Mouse (Mus musculus): ENCODE results near the gene Rpl22l1. TPM values are rescaled to one million over a fixed set of nuclear protein-coding genes. Genes with fewer than 3 reads are reported as not detected.
"Not testable (repeated sequence)": the region's sequence is repeated elsewhere in the genome, so short reads cannot be mapped to it uniquely, and the experiment has no call there.

Rpl22l1 gene
- 297 and 351 TPM in 2 replicates for polyA plus RNA-seq (2016; fragmentation: Nextera tagmentation; extraction: Ambion mirVana)

DNA sequence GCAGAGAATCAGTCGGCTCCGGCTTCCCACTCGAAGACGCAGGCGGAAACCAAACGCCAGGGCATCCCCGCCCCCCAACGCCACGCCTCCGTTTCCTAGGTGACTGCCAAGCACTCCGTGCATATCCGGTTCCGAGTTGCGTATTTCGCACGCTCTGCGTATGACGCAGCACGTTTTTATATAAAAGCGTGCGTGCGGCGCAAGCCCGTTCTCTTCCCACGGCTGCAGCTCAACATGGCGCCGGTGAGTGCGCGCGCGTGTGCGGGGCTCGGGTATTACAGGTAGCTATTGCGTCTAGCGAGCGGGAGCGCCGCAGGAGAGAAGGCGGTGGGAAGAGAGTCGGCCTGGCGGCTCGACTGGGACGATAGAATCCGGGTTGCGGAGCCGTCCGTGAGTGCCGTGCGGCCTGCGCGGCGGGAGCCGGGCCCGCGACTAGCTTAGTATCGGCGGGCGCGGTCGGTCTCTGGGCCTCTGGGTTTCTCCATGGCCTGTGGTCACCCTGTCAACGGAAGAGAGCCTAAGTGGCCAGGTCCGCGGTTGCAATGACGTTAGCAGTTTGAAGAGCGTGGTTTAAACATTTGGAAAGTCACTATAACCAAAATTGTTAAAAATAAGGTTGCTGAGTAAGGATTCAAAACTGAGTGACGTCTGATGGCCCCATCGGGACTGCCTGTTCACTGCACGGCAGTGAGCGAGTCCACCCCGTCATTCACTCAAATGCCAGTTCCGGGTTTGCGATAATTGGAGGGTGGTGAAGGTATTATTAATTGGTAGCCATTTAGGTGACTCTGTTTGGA lies at the start of gene Rpl22l1:
Gene Rpl22l1 (plus strand): TSS at position 136 of the 797 bp plus-strand sequence.
- DNase-seq (ENCODE audit: low spot score), result peak; percentile 99
- Histone ChIP-seq H3K4me1 (peaks cover 4% of the 10 kb centered on the region; the same call in 1 of the 2 replicates), H3K27me3 (ENCODE audit: low read depth, poor library complexity, severe bottlenecking) (no peaks in the 10 kb centered on the region), H3K9me3 (replicated peaks) (no peaks in the 10 kb centered on the region), H3K36me3 (peaks cover 26% of the 10 kb centered on the region), H3K4me3 (peak within 1 kb of the TSS; percentile 91), H3K27ac (peak within 1 kb of the TSS; percentile 94)
- under 1% methylated on average over 72 of the region's 72 CpGs for WGBS

DNA sequence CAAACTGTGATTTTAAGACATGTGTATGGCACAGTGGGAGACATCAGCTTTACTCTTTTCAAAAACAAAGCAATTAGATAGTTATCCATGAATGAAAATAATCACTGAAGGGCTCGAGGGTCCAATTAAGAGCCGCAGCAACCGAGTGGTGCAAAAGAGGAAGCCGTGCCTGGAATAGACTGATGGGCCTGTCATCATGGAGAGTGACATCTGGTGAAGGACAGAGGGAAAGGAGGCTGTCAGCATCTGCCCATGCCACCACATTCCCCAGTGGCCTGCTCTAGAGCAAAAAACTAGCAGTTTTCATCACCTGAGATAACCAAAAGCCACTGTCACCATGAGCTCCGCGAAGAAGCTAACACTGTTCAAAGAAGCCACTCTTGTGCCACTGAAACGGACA lies 49.8 kb upstream of the Rpl22l1 start:
- DNase-seq (ENCODE audit: low spot score), result no peak
- no peaks in the 10 kb centered on the region for H3K27me3 ChIP-seq (ENCODE audit: low read depth, poor library complexity, severe bottlenecking)
- WGBS, result 85% methylated on average over 7 of the region's 7 CpGs

DNA sequence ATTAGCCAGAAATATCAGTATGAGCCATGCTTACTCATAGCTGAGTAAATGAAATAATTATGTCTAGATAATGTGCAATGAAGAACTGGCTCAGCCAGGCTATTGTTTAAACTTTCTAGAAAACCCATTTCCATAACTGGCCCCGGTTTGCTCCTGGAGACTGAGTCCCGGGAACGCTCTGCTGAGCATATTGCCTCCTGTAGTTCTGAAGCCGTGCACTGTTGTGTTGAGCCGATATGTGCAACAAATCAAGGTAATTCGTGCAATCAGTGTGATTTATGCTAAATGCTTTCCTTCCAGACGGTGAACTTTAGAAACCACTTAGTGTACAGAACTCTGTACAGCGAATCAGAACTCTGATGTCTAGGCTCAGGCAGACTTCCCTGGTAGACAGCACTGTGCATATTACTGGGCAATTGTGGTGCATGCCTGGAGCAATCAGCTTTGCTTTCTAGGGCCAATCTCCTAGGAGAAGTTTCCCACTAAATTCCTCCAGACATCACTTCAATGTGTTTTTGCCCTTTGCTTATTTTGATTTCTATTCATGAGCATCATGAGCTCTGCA lies 43.9 kb upstream of the Rpl22l1 start:
- Histone ChIP-seq H3K4me3 (no peak overlapping the region), H3K27me3 (ENCODE audit: low read depth, poor library complexity, severe bottlenecking) (no peaks in the 10 kb centered on the region), H3K27ac (no peak overlapping the region), H3K4me1 (no peaks in the 10 kb centered on the region; the same call in 1 of the 2 replicates), H3K36me3 (no peaks in the 10 kb centered on the region), H3K9me3 (replicated peaks) (no peaks in the 10 kb centered on the region)
- no peak for DNase-seq (ENCODE audit: low spot score)
- 66% methylated on average over 8 of the region's 8 CpGs for WGBS

More for the DNA sequence above, 49.8 kb upstream of the Rpl22l1 start:
- Histone ChIP-seq H3K9me3 (replicated peaks) (no peaks in the 10 kb centered on the region), H3K4me3 (no peak overlapping the region), H3K4me1 (no peaks in the 10 kb centered on the region), H3K36me3 (no peaks in the 10 kb centered on the region), H3K27ac (no peak overlapping the region)

DNA sequence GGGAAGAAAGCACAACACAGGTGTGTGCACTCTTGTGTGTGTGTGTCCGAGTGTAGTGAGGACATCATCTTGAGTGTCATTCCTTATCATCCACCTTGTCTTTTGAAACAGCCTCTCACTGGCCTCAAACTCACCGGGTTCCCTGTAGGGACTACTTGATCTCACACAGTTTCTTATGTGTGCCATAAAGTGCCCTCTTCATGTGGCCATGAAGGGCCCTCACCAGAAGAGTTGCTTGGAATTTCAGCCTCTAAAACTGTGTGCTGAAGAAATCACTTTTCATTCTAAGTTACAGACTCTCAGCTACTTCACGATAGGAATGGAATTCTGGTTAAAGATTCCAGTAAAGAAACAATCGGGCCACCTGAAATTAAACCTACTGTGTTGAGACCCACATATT lies 38.3 kb upstream of the Rpl22l1 start:
- WGBS, result 94% methylated on average over 4 of the region's 4 CpGs
- no peaks in the 10 kb centered on the region for H3K36me3 ChIP-seq
- no peak overlapping the region for H3K4me3 ChIP-seq
- H3K4me1 ChIP-seq, result 0 out of 2 replicates have a peak, but pooled peaks cover 4% of the 10 kb centered on the region
- H3K27ac ChIP-seq, result no peak overlapping the region
- no peak for DNase-seq (ENCODE audit: low spot score)
- H3K27me3 ChIP-seq (ENCODE audit: low read depth, poor library complexity, severe bottlenecking), result no peaks in the 10 kb centered on the region
- H3K9me3 ChIP-seq (replicated peaks), result no peaks in the 10 kb centered on the region

DNA sequence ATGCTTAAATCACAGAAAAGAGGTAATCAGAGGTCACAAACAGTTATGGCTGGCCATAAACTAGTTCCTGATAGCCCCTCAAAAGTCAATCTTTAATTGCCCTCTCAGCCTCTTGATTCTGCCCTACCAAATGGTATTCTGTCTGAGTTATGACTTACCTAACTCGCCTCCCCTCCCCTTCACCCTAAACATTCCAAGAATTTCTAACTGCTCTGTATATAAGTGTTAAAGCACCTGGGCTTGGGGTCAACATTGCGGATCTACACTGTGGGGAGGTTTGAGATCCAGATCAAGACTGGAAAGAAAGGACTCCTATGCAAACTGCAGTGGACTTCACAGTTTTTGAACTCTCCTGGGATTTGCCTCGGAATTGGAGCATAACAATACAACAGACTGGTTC lies 37.0 kb upstream of the Rpl22l1 start:
- Histone ChIP-seq H3K36me3 (no peaks in the 10 kb centered on the region), H3K4me1 (0 out of 2 replicates have a peak, but pooled peaks cover 4% of the 10 kb centered on the region), H3K9me3 (replicated peaks) (no peaks in the 10 kb centered on the region), H3K4me3 (no peak overlapping the region), H3K27ac (no peak overlapping the region), H3K27me3 (ENCODE audit: low read depth, poor library complexity, severe bottlenecking) (no peaks in the 10 kb centered on the region)
- no peak for DNase-seq (ENCODE audit: low spot score)
- 64% methylated on average over 3 of the region's 3 CpGs for WGBS

DNA sequence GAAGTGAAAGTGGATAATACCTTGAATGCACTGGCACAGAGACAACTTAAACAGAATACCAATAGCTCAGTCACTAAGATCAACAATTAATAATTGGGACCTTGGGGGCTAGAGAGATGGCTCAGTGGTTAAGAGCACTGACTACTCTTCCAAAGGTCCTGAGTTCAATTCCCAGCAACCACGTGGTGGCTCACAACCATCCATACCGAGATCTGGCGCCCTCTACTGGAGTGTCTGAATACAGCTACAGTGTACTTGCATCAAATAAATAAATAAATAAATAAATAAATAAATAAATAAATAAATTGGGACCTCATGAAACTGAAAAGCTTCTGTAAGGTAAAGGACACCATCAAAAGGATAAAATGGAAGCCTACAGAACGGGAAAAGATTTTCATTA lies 32.3 kb upstream of the Rpl22l1 start:
- H3K4me1 ChIP-seq; H3K27me3 ChIP-seq (ENCODE audit: low read depth, poor library complexity, severe bottlenecking); H3K27ac ChIP-seq; H3K9me3 ChIP-seq (replicated peaks); DNase-seq (ENCODE audit: low spot score); H3K4me3 ChIP-seq; H3K36me3 ChIP-seq: not testable (repeated sequence)
- WGBS, result 66% methylated on average over 4 of the region's 4 CpGs

- no peak overlapping the region for H3K4me3 ChIP-seq
- H3K4me1 ChIP-seq, result no peaks in the 10 kb centered on the region
- no peak overlapping the region for H3K27ac ChIP-seq
- DNase-seq (ENCODE audit: low spot score), result no peak
- H3K27me3 ChIP-seq (ENCODE audit: low read depth, poor library complexity, severe bottlenecking), result no peaks in the 10 kb centered on the region
- H3K36me3 ChIP-seq, result no peaks in the 10 kb centered on the region
- no peaks in the 10 kb centered on the region for H3K9me3 ChIP-seq (replicated peaks)
- WGBS, result 88% methylated on average over 7 of the region's 7 CpGs
Measured at GRCm38 (mm10) chr3:28775361-28775760, 29.9 kb upstream of the Rpl22l1 start.

GRCm38 (mm10) chr3:28775958-28776357 lies 29.3 kb upstream of the Rpl22l1 start:
- WGBS, result 79% methylated on average over 1 of the region's 1 CpGs
- no peaks in the 10 kb centered on the region for H3K36me3 ChIP-seq
- H3K27me3 ChIP-seq (ENCODE audit: low read depth, poor library complexity, severe bottlenecking), result no peaks in the 10 kb centered on the region
- DNase-seq (ENCODE audit: low spot score), result no peak
- no peak overlapping the region for H3K4me3 ChIP-seq
- H3K27ac ChIP-seq, result no peak overlapping the region
- peaks cover 5% of the 10 kb centered on the region for H3K4me1 ChIP-seq
- no peaks in the 10 kb centered on the region for H3K9me3 ChIP-seq (replicated peaks)

DNA sequence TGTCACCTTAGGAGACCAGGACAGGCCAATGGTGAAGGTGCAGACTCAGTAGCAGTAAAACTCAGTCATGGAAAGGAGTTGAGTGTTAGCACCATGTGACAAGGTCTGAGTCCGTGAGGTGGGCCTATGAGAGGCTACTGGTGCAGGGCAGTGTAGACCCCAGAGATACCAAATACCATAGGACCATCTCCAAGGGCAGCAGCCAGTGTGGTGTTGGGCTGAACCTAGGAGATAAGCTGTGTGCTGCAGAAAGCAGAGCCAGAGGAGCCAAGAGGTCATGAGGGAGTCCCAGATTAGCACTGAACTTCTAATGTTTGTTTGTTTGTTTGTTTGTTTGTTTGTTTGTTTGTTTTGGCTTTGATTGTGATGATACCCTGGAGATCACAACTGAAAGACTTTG lies 28.7 kb upstream of the Rpl22l1 start:
- no peaks in the 10 kb centered on the region for H3K36me3 ChIP-seq
- H3K27ac ChIP-seq, result no peak overlapping the region
- no peak for DNase-seq (ENCODE audit: low spot score)
- no peaks in the 10 kb centered on the region for H3K9me3 ChIP-seq (replicated peaks)
- H3K4me3 ChIP-seq, result no peak overlapping the region
- WGBS, result 91% methylated on average over 1 of the region's 1 CpGs
- H3K4me1 ChIP-seq, result peaks cover 6% of the 10 kb centered on the region
- H3K27me3 ChIP-seq (ENCODE audit: low read depth, poor library complexity, severe bottlenecking), result no peaks in the 10 kb centered on the region

DNA sequence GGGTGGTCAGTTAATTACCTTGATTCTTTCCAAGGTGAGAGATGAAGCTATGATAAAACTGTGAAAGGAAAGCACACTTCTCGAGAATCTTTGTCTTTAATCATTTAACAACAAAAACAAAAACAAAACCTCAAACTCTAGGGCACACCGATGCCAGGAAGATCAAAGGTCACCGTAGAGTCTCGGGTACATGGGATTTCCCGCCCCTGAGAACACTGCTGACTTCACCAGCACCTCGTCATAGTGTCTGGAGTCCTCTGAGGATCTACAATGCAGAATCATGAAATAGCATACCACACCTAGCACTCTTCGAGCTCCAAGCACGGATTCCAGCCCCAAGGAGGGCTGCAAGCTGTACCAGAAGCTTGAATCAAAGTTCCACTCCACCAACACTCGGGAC lies 24.7 kb upstream of the Rpl22l1 start:
- H3K27me3 ChIP-seq (ENCODE audit: low read depth, poor library complexity, severe bottlenecking), result no peaks in the 10 kb centered on the region; the same call in 1 of the 2 replicates
- H3K9me3 ChIP-seq (replicated peaks), result no peaks in the 10 kb centered on the region
- H3K27ac ChIP-seq, result peak overlapping the region; percentile 87
- H3K36me3 ChIP-seq, result no peaks in the 10 kb centered on the region
- H3K4me3 ChIP-seq, result peak overlapping the region; percentile 87
- peaks cover 11% of the 10 kb centered on the region for H3K4me1 ChIP-seq
- DNase-seq (ENCODE audit: low spot score), result no peak
- WGBS, result 75% methylated on average over 9 of the region's 9 CpGs

GRCm38 (mm10) chr3:28780994-28781393 lies 24.2 kb upstream of the Rpl22l1 start, which contains the start of gene Eif5a2:
Eif5a2 (plus strand) TSS chr3:28781276.
- no peaks in the 10 kb centered on the region; the same call in 1 of the 2 replicates for H3K27me3 ChIP-seq (ENCODE audit: low read depth, poor library complexity, severe bottlenecking)
- peak within 1 kb of the TSS; percentile 87 for H3K27ac ChIP-seq
- peak within 1 kb of the TSS; percentile 87 for H3K4me3 ChIP-seq
- no peaks in the 10 kb centered on the region for H3K36me3 ChIP-seq
- no peaks in the 10 kb centered on the region for H3K9me3 ChIP-seq (replicated peaks)
- peak; percentile 97 for DNase-seq (ENCODE audit: low spot score)
- WGBS, result 3% methylated on average over 43 of the region's 46 CpGs
- H3K4me1 ChIP-seq, result peaks cover 11% of the 10 kb centered on the region

DNA sequence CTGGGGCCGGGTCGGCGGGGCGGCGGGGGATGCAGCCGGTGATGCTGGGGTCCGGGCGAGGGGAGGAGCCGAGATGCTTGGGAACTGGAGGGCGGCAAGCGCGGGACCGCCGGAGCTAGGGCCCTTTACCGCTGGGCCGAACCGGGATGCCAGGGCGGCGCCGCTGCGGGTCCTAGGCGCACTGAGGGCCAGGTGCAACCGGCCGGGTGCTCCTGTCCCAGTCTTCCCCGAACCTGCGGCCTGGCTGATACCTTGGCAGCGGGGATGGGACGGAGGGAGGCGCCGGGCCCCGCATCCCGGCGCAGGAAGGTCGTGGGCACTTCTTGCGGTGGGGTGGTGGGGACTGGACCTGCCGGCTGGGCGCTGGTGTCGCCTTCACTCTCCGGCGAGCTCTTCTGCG lies 23.8 kb upstream of the Rpl22l1 start:
- H3K36me3 ChIP-seq, result no peaks in the 10 kb centered on the region
- no peaks in the 10 kb centered on the region for H3K9me3 ChIP-seq (replicated peaks)
- DNase-seq (ENCODE audit: low spot score), result no peak
- peak overlapping the region; percentile 87 for H3K27ac ChIP-seq
- under 1% methylated on average over 41 of the region's 41 CpGs for WGBS
- H3K4me1 ChIP-seq, result peaks cover 11% of the 10 kb centered on the region
- H3K27me3 ChIP-seq (ENCODE audit: low read depth, poor library complexity, severe bottlenecking), result no peaks in the 10 kb centered on the region; the same call in 1 of the 2 replicates
- peak overlapping the region; percentile 87 for H3K4me3 ChIP-seq

- 24% methylated on average over 14 of the region's 14 CpGs for WGBS
- DNase-seq (ENCODE audit: low spot score), result no peak
Measured at GRCm38 (mm10) chr3:28781848-28782247, 23.4 kb upstream of the Rpl22l1 start.

More at GRCm38 (mm10) chr3:28781848-28782247, 23.4 kb upstream of the Rpl22l1 start:
- no peaks in the 10 kb centered on the region; the same call in 1 of the 2 replicates for H3K27me3 ChIP-seq (ENCODE audit: low read depth, poor library complexity, severe bottlenecking)
- H3K4me1 ChIP-seq, result peaks cover 11% of the 10 kb centered on the region
- H3K4me3 ChIP-seq, result peak overlapping the region; percentile 87
- H3K9me3 ChIP-seq (replicated peaks), result no peaks in the 10 kb centered on the region
- no peaks in the 10 kb centered on the region for H3K36me3 ChIP-seq
- H3K27ac ChIP-seq, result 0 out of 2 replicates have a peak overlapping the region, but pooled peaks have one; percentile 87
